Mouse (Mus musculus): ENCODE data around the gene Btd.
A peak's percentile ranks its signal among the peaks of the same experiment; 100 is the strongest.

Gene Btd

GRCm38 (mm10) chr14:31645920-31646319 lies 5.1 kb downstream of the Btd start:
- DNase-seq (ENCODE audit: low spot score in 2 of 2), result no peak

- no peak for DNase-seq (ENCODE audit: low spot score in 2 of 2)
These were observed 7.2 kb downstream of the Btd start for GRCm38 (mm10) chr14:31647991-31648390.

- DNase-seq (ENCODE audit: low spot score in 2 of 2), result no peak
These were observed 9.5 kb downstream of the Btd start for GRCm38 (mm10) chr14:31650347-31650746.

- no peak for DNase-seq (ENCODE audit: low spot score in 2 of 2)
These were observed 10.4 kb downstream of the Btd start for GRCm38 (mm10) chr14:31651206-31651605.

GRCm38 (mm10) chr14:31652106-31652505 lies 11.3 kb downstream of the Btd start:
- DNase-seq (ENCODE audit: low spot score in 2 of 2), result no peak

GRCm38 (mm10) chr14:31652624-31653023 lies 11.8 kb downstream of the Btd start:
- DNase-seq (ENCODE audit: low spot score in 2 of 2), result no peak

GRCm38 (mm10) chr14:31653101-31653875 lies 12.5 kb downstream of the Btd start:
- no peak for DNase-seq (ENCODE audit: low spot score in 2 of 2)

GRCm38 (mm10) chr14:31654816-31655215 lies 14.0 kb downstream of the Btd start:
- no peak for DNase-seq (ENCODE audit: low spot score in 2 of 2)

GRCm38 (mm10) chr14:31655406-31655805 lies 14.6 kb downstream of the Btd start:
- no peak for DNase-seq (ENCODE audit: low spot score in 2 of 2)

GRCm38 (mm10) chr14:31656386-31656785 lies 15.6 kb downstream of the Btd start:
- no peak for DNase-seq (ENCODE audit: low spot score in 2 of 2)

- no peak for DNase-seq (ENCODE audit: low spot score in 2 of 2)
These were observed 16.2 kb downstream of the Btd start for GRCm38 (mm10) chr14:31656857-31657645.

GRCm38 (mm10) chr14:31658126-31658680 lies 17.4 kb downstream of the Btd start:
- DNase-seq (ENCODE audit: low spot score in 2 of 2), result no peak

GRCm38 (mm10) chr14:31659501-31660181 lies 18.8 kb downstream of the Btd start:
- no peak for DNase-seq (ENCODE audit: low spot score in 2 of 2)

- no peak for DNase-seq (ENCODE audit: low spot score in 2 of 2)
These were observed 19.7 kb downstream of the Btd start for GRCm38 (mm10) chr14:31660312-31661093.

- DNase-seq (ENCODE audit: low spot score in 2 of 2), result peak; percentile 88 to 90
These were observed 21.1 kb downstream of the Btd start for GRCm38 (mm10) chr14:31661671-31662554.

GRCm38 (mm10) chr14:31662555-31663211 lies 21.9 kb downstream of the Btd start:
- DNase-seq (ENCODE audit: low spot score in 2 of 2), result no peak

GRCm38 (mm10) chr14:31663376-31664099 lies 22.7 kb downstream of the Btd start:
- no peak for DNase-seq (ENCODE audit: low spot score in 2 of 2)

- DNase-seq (ENCODE audit: low spot score in 2 of 2), result no peak
These were observed 23.5 kb downstream of the Btd start for GRCm38 (mm10) chr14:31664100-31664902.
